Mouse (Mus musculus): ENCODE data around the gene Lars2. TPM values are rescaled to one million over a fixed set of nuclear protein-coding genes. Genes with fewer than 3 reads are reported as not detected.
A peak's percentile ranks its signal among the peaks of the same experiment; 100 is the strongest.

The Lars2 gene
- 4,255 and 15,188 TPM in 2 replicates for total RNA-seq (2012; rRNA removed)
- total RNA-seq (2014; rRNA removed), result 4.8 and 5.1 TPM in 2 replicates
- 421 and 765 TPM in 2 replicates for polyA plus RNA-seq (2012; ENCODE audit: insufficient read length, low read depth)

- in situ Hi-C loops (cut with MboI; ENCODE audit: low pct_ligation_motif_present, low pct_unique_long_range_greater_than_20kb, low sequenced_read_pairs) (loop anchor here (10.0 kb wide), 1 partner anchor 82 kb away; no protein-coding TSS in a partner anchor), dilution Hi-C loops (cut with MboI; ENCODE audit: extremely low pct_ligation_motif_present, extremely low pct_unique_long_range_greater_than_20kb, low sequenced_read_pairs) (no loop called here)
- Histone ChIP-seq H3K9ac (ENCODE audit: insufficient read depth, low read depth) (peak within 1 kb of the TSS; percentile 79), H3K79me2 (replicated peaks; ENCODE audit: control insufficient read depth, extremely low read depth, insufficient read depth, poor library complexity, severe bottlenecking) (peaks cover 1% of the 10 kb centered on the region; the same call in 1 of the 2 replicates), H3K36me3 (replicated peaks in 1 of 2; ENCODE audit: control insufficient read depth in 1 of 2, insufficient read depth in 1 of 2, low read length in 1 of 2) (peaks cover 3 to 11% of the 10 kb centered on the region in 2 experiments), H3K27me3 (replicated peaks) (peaks cover 5% of the 10 kb centered on the region), H3K9me3 (replicated peaks; ENCODE audit: low read length) (no peaks in the 10 kb centered on the region), H3K4me3 (replicated peaks in 1 of 3; ENCODE audit: low read depth in 2 of 3, low read length in 2 of 3, poor library complexity in 1 of 3) (peak within 1 kb of the TSS; percentile 73 to 93 (median 88)), H3K27ac (ENCODE audit: insufficient read depth, low read depth) (no peak within 1 kb of the TSS), H3K4me1 (ENCODE audit: control insufficient read depth in 1 of 2, insufficient read depth in 2 of 2) (peaks cover 3 to 25% of the 10 kb centered on the region in 2 experiments; a peak in 3 of 4 replicates), H3K4me2 (ENCODE audit: insufficient read depth, low read depth, poor library complexity, severe bottlenecking) (peak within 1 kb of the TSS; percentile 76)
- DNase-seq (ENCODE audit: extremely low read depth), result peak; percentile 95
- peak; percentile 60 for TF ChIP-seq ELF1 (IDR thresholded peaks at IDR 0.05; ENCODE audit: low read depth, low read length)
- peak; percentile 76 for TF ChIP-seq NELFE (IDR thresholded peaks at IDR 0.05; ENCODE audit: low read depth, low read length)
- peak; percentile 93 for TF ChIP-seq MXI1 (IDR thresholded peaks at IDR 0.05; ENCODE audit: low read depth, low read length)
- TF ChIP-seq TBP (conservative IDR thresholded peaks at IDR 0.05; ENCODE audit: low read depth, low read length), result peak; percentile 77
- TF ChIP-seq HCFC1 (IDR thresholded peaks at IDR 0.05; ENCODE audit: low read depth, low read length), result peak; percentile 91
- TF ChIP-seq MAX (IDR thresholded peaks at IDR 0.05; ENCODE audit: low read length), result peak; percentile 64
- peak; percentile 73 for TF ChIP-seq NRF1 (IDR thresholded peaks at IDR 0.05; ENCODE audit: low read depth, low read length)
- TF ChIP-seq IRF4 (IDR thresholded peaks at IDR 0.05; ENCODE audit: low read depth, low read length), result peak; percentile 26; the same call in 1 of the 2 replicates
- no peak for TF ChIP-seq RCOR1 (conservative IDR thresholded peaks at IDR 0.05; ENCODE audit: low read depth, low read length)
- peak; percentile 82 for TF ChIP-seq POLR2A (IDR thresholded peaks at IDR 0.05; ENCODE audit: low read depth, low read length)
- no peak for TF ChIP-seq CHD2 (IDR thresholded peaks at IDR 0.05; ENCODE audit: low read length)
- TF ChIP-seq MYC (IDR thresholded peaks at IDR 0.05; ENCODE audit: low read depth, low read length), result peak; percentile 86
- TF ChIP-seq TCF12 (IDR thresholded peaks at IDR 0.05; ENCODE audit: low read depth, low read length), result peak; percentile 74
- TF ChIP-seq MAZ (IDR thresholded peaks at IDR 0.05; ENCODE audit: low read depth, low read length), result no peak; the same call in 1 of the 2 replicates
- 0 out of 2 replicates have a peak, but pooled peaks have one; percentile 3 for TF ChIP-seq SMC3 (IDR thresholded peaks at IDR 0.05; ENCODE audit: low read depth, low read length)
- peak; percentile 45; the same call in 1 of the 2 replicates for TF ChIP-seq ZNF384 (IDR thresholded peaks at IDR 0.05; ENCODE audit: low read depth, low read length)
- TF ChIP-seq SIN3A (IDR thresholded peaks at IDR 0.05; ENCODE audit: low read length), result peak; percentile 89
- 0 out of 2 replicates have a peak, but pooled peaks have one; percentile 50 for TF ChIP-seq MEF2A (IDR thresholded peaks at IDR 0.05; ENCODE audit: borderline replicate concordance, low read depth, low read length)
- no peak for TF ChIP-seq CTCF (conservative IDR thresholded peaks at IDR 0.05 in 1 of 2, IDR thresholded peaks at IDR 0.05 in 1 of 2; ENCODE audit: low read depth in 2 of 2, low read length in 2 of 2)
Measured at GRCm38 (mm10) chr9:123366708-123367385, at the start of gene Lars2. Lars2 (plus strand) TSS chr9:123366927.

- Histone ChIP-seq H3K4me1 (ENCODE audit: control insufficient read depth in 1 of 2, insufficient read depth in 2 of 2) (no peaks in the 10 kb centered on the region), H3K4me2 (ENCODE audit: insufficient read depth, low read depth, poor library complexity, severe bottlenecking) (no peak overlapping the region), H3K4me3 (replicated peaks in 1 of 3; ENCODE audit: low read depth in 2 of 3, low read length in 2 of 3, poor library complexity in 1 of 3) (no peak overlapping the region), H3K27me3 (replicated peaks) (peaks cover 3% of the 10 kb centered on the region), H3K36me3 (replicated peaks in 1 of 2; ENCODE audit: control insufficient read depth in 1 of 2, insufficient read depth in 1 of 2, low read length in 1 of 2) (no peaks in the 10 kb centered on the region), H3K79me2 (replicated peaks; ENCODE audit: control insufficient read depth, extremely low read depth, insufficient read depth, poor library complexity, severe bottlenecking) (no peaks in the 10 kb centered on the region), H3K9ac (ENCODE audit: insufficient read depth, low read depth) (no peak overlapping the region), H3K9me3 (replicated peaks; ENCODE audit: low read length) (no peaks in the 10 kb centered on the region), H3K27ac (ENCODE audit: insufficient read depth, low read depth) (no peak overlapping the region)
- TF ChIP-seq ZKSCAN1 (IDR thresholded peaks at IDR 0.05; ENCODE audit: borderline replicate concordance, low read depth, low read length) (no peak), MAFK (IDR thresholded peaks at IDR 0.05; ENCODE audit: insufficient replicate concordance, low read length) (no peak), CHD2 (IDR thresholded peaks at IDR 0.05; ENCODE audit: low read length) (no peak), USF2 (conservative IDR thresholded peaks at IDR 0.05; ENCODE audit: low read depth, low read length) (no peak), ZNF384 (IDR thresholded peaks at IDR 0.05; ENCODE audit: low read depth, low read length) (no peak), USF1 (IDR thresholded peaks at IDR 0.05; ENCODE audit: low read depth, low read length) (no peak), CTCF (conservative IDR thresholded peaks at IDR 0.05 in 1 of 2, IDR thresholded peaks at IDR 0.05 in 1 of 2; ENCODE audit: low read depth in 2 of 2, low read length in 2 of 2) (no peak)
- in situ Hi-C loops (cut with MboI; ENCODE audit: low pct_ligation_motif_present, low pct_unique_long_range_greater_than_20kb, low sequenced_read_pairs) (no loop called here), dilution Hi-C loops (cut with MboI; ENCODE audit: extremely low pct_ligation_motif_present, extremely low pct_unique_long_range_greater_than_20kb, low sequenced_read_pairs) (no loop called here)
- no peak for DNase-seq (ENCODE audit: extremely low read depth)
Measured at GRCm38 (mm10) chr9:123326106-123326505, 40.6 kb upstream of the Lars2 start.

All from CH12.LX (cell line).